Mouse (Mus musculus) ES-E14 (cell line): ENCODE data around the gene Znhit2. TPM values are rescaled to one million over a fixed set of nuclear protein-coding genes. Genes with fewer than 3 reads are reported as not detected.

ENCODE experiments used
- DNase-seq: peaks from one replicate; pipeline ENCODE4 v3.0.0-alpha.2; 2013; ENCODE audit warnings: low read depth, low spot score
- H3K27ac ChIP-seq: 2 replicates; pipeline ENCODE4 v1.5.1; 2012; ENCODE audit warnings: low read depth, mild to moderate bottlenecking, low read length, moderate library complexity, mixed read lengths; ENCODE audit not compliant: poor library complexity, insufficient read depth, severe bottlenecking
- H3K36me3 ChIP-seq: 2 replicates; pipeline ENCODE4 v1.6.1; 2012; ENCODE audit warnings: mild to moderate bottlenecking, low read length, moderate library complexity, mixed read lengths; ENCODE audit not compliant: control insufficient read depth, poor library complexity, insufficient read depth, severe bottlenecking
- H3K4me1 ChIP-seq, 2 experiments: fragments of 150-350 bp in 1 of 2; sonication (generic) in 1 of 2; 2 replicates each; pipeline ENCODE4 v1.6.1; 2012; ENCODE audit warnings: low read length in 2 of 2, mild to moderate bottlenecking in 1 of 2, mixed read lengths in 1 of 2; ENCODE audit not compliant: control insufficient read depth in 2 of 2, insufficient read depth in 2 of 2, poor library complexity in 1 of 2
- H3K4me3 ChIP-seq, 2 experiments: fragments of 150-350 bp in 1 of 2; sonication (generic) in 1 of 2; 2 replicates each; pipeline ENCODE4 v1.5.1; 2012; ENCODE audit warnings: low read length in 2 of 2, low read depth in 1 of 2, mild to moderate bottlenecking in 1 of 2, mixed read lengths in 1 of 2; ENCODE audit not compliant: insufficient read depth in 1 of 2, poor library complexity in 1 of 2, severe bottlenecking in 1 of 2
- H3K9ac ChIP-seq: 2 replicates; pipeline ENCODE4 v1.6.1; 2012; ENCODE audit warnings: low read depth, mild to moderate bottlenecking, low read length, mixed read lengths; ENCODE audit not compliant: poor library complexity, insufficient read depth, severe bottlenecking
- H3K9me3 ChIP-seq: fragments of 150-350 bp; sonication (generic); 2 replicates; pipeline ENCODE4 v1.6.1; 2012; ENCODE audit warnings: low read depth, mild to moderate bottlenecking, low read length; ENCODE audit not compliant: control insufficient read depth, insufficient read depth
- CHD2 ChIP-seq: IDR thresholded peaks from 2 replicates; pipeline ENCODE4 v1.6.1; 2014; ENCODE audit warnings: mild to moderate bottlenecking, low read depth, low read length, inconsistent platforms
- HCFC1 ChIP-seq: IDR thresholded peaks from 2 replicates; pipeline ENCODE4 v1.6.1; 2012; ENCODE audit warnings: low read length, inconsistent platforms, borderline replicate concordance; ENCODE audit not compliant: insufficient read depth
- MAFK ChIP-seq: IDR thresholded peaks from 2 replicates; pipeline ENCODE4 v1.6.1; 2014; ENCODE audit warnings: mild to moderate bottlenecking, low read depth, low read length, inconsistent platforms; ENCODE audit not compliant: insufficient read depth
- ZC3H11A ChIP-seq: IDR thresholded peaks from 2 replicates; pipeline ENCODE4 v1.6.1; 2012; ENCODE audit warnings: low read depth, mild to moderate bottlenecking, inconsistent platforms, low read length, borderline replicate concordance
- ZNF384 ChIP-seq: IDR thresholded peaks from 2 replicates; pipeline ENCODE4 v1.6.1; 2012; ENCODE audit warnings: low read depth, low read length, inconsistent platforms
- in situ Hi-C, 2 experiments: fragments of 600-800 bp; cut with MboI; formaldehyde crosslinking; loops; one replicate each; pipeline ENCODE4 v1.15.1; 2025; ENCODE audit warnings: low sequenced_read_pairs in 2 of 2, inconsistent platforms in 1 of 2; ENCODE audit not compliant: unreplicated experiment in 2 of 2
- total RNA-seq: library from RNA; depleted of rRNA; stranded (reverse); fragments of 300-350 nt; gene quantifications from 2 replicates; pipeline ENCODE4 v1.2.3, GENCODE M21; 2012

Gene Znhit2
- total RNA-seq, 1 experiment = 23.2 TPM

GRCm38 (mm10) chr19:6029426-6029825 is 31.6 kb upstream of the Znhit2 start:
- TF ChIP-seq CHD2 (no peak), HCFC1 (no peak), ZC3H11A (no peak), MAFK (no peak)

GRCm38 (mm10) chr19:6030520-6031280 is 30.3 kb upstream of the Znhit2 start:
- Histone ChIP-seq H3K4me3 (no peak overlapping the region), H3K9ac (no peak overlapping the region), H3K27ac (0 out of 2 replicates have a peak overlapping the region, but pooled peaks have one; percentile 4), H3K4me1 (peaks cover 16 to 17% of the 10 kb centered on the region in 2 experiments), H3K36me3 (no peaks in the 10 kb centered on the region), H3K9me3 (no peaks in the 10 kb centered on the region)
- in situ Hi-C loops = no loop called here
- no peak for TF ChIP-seq ZC3H11A
- TF ChIP-seq CHD2 = no peak
- no peak for TF ChIP-seq HCFC1
- TF ChIP-seq ZNF384 = no peak
- TF ChIP-seq MAFK = no peak
- no peak for DNase-seq

More at GRCm38 (mm10) chr19:6029426-6029825, 31.6 kb upstream of the Znhit2 start:
- no peak for DNase-seq
- in situ Hi-C loops = no loop called here
- H3K4me1 ChIP-seq = peaks cover 16 to 17% of the 10 kb centered on the region in 2 experiments
- H3K36me3 ChIP-seq = no peaks in the 10 kb centered on the region
- H3K4me3 ChIP-seq = no peak overlapping the region; a peak in 1 of 4 replicates
- H3K9me3 ChIP-seq = no peaks in the 10 kb centered on the region
- H3K27ac ChIP-seq = no peak overlapping the region
- no peak overlapping the region for H3K9ac ChIP-seq

GRCm38 (mm10) chr19:6035966-6036585 is 24.9 kb upstream of the Znhit2 start:
- Histone ChIP-seq H3K36me3 (no peaks in the 10 kb centered on the region), H3K4me3 (no peak overlapping the region), H3K4me1 (peaks cover 2 to 3% of the 10 kb centered on the region in 2 experiments; a peak in 1 of 4 replicates), H3K9ac (no peak overlapping the region), H3K9me3 (no peaks in the 10 kb centered on the region), H3K27ac (no peak overlapping the region)
- in situ Hi-C loops = no loop called here
- DNase-seq = no peak
- TF ChIP-seq ZC3H11A = no peak
- no peak for TF ChIP-seq CHD2
- TF ChIP-seq ZNF384 = no peak
- TF ChIP-seq HCFC1 = no peak
- TF ChIP-seq MAFK = no peak

- Histone ChIP-seq H3K27ac (no peak overlapping the region), H3K9me3 (no peaks in the 10 kb centered on the region), H3K9ac (no peak overlapping the region), H3K4me1 (no peaks in the 10 kb centered on the region; a peak in 1 of 4 replicates), H3K36me3 (no peaks in the 10 kb centered on the region), H3K4me3 (no peak overlapping the region)
- in situ Hi-C loops = no loop called here
- TF ChIP-seq MAFK = no peak
- DNase-seq = no peak
Measured at GRCm38 (mm10) chr19:6037695-6038094, 23.3 kb upstream of the Znhit2 start.

- in situ Hi-C loops = no loop called here
Measured at GRCm38 (mm10) chr19:6038326-6038725, 22.7 kb upstream of the Znhit2 start.

More at GRCm38 (mm10) chr19:6038326-6038725, 22.7 kb upstream of the Znhit2 start:
- no peak overlapping the region for H3K9ac ChIP-seq
- TF ChIP-seq MAFK (no peak), HCFC1 (no peak), ZC3H11A (no peak), CHD2 (no peak), ZNF384 (no peak)
- no peak overlapping the region for H3K27ac ChIP-seq
- H3K4me1 ChIP-seq = no peaks in the 10 kb centered on the region; a peak in 1 of 4 replicates
- no peak for DNase-seq
- no peak overlapping the region for H3K4me3 ChIP-seq
- H3K9me3 ChIP-seq = no peaks in the 10 kb centered on the region
- H3K36me3 ChIP-seq = no peaks in the 10 kb centered on the region
